Mouse (Mus musculus) olfactory bulb, adult 2 months (tissue): ENCODE data around the gene Sgms2. TPM values are rescaled to one million over a fixed set of nuclear protein-coding genes. Genes with fewer than 3 reads are reported as not detected.
A peak's percentile ranks its signal among the peaks of the same experiment; 100 is the strongest.

Experiments
- H3K27ac ChIP-seq: fragments of 200-500 bp; 2 replicates; pipeline ENCODE4 v1.5.1; 2012; ENCODE audit warnings: low read depth, low read length; ENCODE audit not compliant: insufficient read depth
- H3K4me1 ChIP-seq: fragments of 200-500 bp; 2 replicates; pipeline ENCODE4 v1.6.1; 2012; ENCODE audit warnings: low read length; ENCODE audit not compliant: control insufficient read depth, insufficient read depth
- H3K4me3 ChIP-seq: fragments of 200-500 bp; 2 replicates; pipeline ENCODE4 v1.5.1; 2012; ENCODE audit warnings: mild to moderate bottlenecking, low read depth, low read length, moderate library complexity; ENCODE audit not compliant: insufficient read depth
- CTCF ChIP-seq: fragments of 200-500 bp; IDR thresholded peaks from 2 replicates; pipeline ENCODE4 v1.5.1; 2012; ENCODE audit warnings: low read depth, mild to moderate bottlenecking, low read length, moderate library complexity; ENCODE audit not compliant: insufficient read depth
- POLR2A ChIP-seq: fragments of 200-500 bp; IDR thresholded peaks from 2 replicates; pipeline ENCODE4 v1.6.1; 2012; ENCODE audit warnings: mild to moderate bottlenecking, low read depth, low read length, moderate library complexity; ENCODE audit not compliant: insufficient read depth
- WGBS: fragments of 180-500 bp; shearing (Covaris S2); methylation state at CpG from one replicate; pipeline ENCODE4 v1.1.7; 2018; 5-methylcytosine and 5-hydroxymethylcytosine counted together
- polyA plus RNA-seq: library from polyadenylated mRNA; stranded (reverse); fragments of >200 nt; gene quantifications from 2 replicates; pipeline ENCODE4 v1.2.4, GENCODE M21; 2012; ENCODE audit warnings: low replicate concordance; ENCODE audit not compliant: missing spikeins, insufficient read depth, insufficient read length

Sgms2 gene
- polyA plus RNA-seq, 1 experiment, result not detected

DNA sequence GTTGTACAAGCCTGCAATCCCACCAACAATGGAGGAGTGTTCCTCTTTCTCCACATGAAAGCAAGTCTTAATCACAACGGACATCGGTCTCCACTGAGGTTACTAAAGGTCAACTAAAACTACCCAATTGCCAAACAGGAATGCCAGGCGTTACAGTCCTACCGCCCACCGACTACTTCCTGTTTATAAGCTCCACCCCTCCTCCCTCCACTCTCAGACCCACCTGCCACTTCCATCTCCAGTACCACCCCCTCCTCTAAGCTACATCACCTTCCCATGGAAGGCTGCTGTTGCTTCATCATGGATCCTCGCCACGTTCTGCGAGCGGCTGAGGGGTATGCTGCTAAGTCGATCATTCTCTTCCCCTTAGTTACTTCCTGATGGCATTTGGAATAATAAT is 15.2 kb downstream of the Sgms2 start:
- Histone ChIP-seq H3K27ac (no peak overlapping the region), H3K4me3 (no peak overlapping the region), H3K4me1 (peaks cover 5% of the 10 kb centered on the region)
- WGBS, result 97% methylated on average over 10 of the region's 10 CpGs
- TF ChIP-seq CTCF (no peak), POLR2A (no peak)

DNA sequence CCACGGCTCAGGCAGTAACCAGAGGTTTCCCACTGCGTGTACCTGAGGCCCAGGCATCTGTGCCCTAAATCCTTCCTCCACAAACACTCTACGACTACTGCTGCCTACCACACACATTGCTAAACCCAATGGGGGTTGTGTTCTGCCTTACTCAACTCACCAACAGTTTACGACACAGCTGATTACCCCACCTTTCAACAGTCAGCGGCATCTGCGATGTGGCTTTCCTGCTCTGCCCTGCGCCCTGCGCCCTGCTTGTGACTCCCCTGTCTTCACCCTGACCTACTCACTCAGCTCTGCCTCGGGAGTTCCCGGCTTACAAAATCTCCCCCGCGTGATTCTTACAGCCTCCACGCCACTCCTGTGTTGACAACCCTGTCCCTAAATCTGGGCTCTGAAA is 16.7 kb downstream of the Sgms2 start:
- Histone ChIP-seq H3K4me1 (peaks cover 5% of the 10 kb centered on the region), H3K27ac (peak overlapping the region; percentile 1; the same call in 1 of the 2 replicates), H3K4me3 (no peak overlapping the region)
- TF ChIP-seq POLR2A, result no peak
- no peak for TF ChIP-seq CTCF
- 87% methylated on average over 13 of the region's 13 CpGs for WGBS

DNA sequence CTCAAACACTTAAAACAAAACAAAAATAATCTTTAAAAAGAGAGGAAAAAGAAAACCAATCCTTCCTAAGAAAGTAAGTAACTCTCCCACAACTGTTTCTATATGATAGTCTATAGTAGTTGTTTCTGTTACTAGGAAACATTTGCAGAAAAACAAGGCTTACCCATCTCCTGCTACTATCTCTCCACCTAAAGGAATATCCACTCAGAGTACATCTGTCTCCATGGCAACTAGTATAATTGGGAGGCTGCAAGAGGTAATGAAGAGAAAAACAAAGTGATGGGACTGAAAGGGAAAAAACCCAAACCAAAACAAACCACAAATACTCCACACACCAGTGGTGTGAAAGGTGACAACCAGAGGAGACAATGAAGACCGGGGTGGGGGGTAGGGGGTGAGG is 17.7 kb downstream of the Sgms2 start:
- WGBS, result 27% methylated on average over 1 of the region's 1 CpGs
- peaks cover 5% of the 10 kb centered on the region for H3K4me1 ChIP-seq
- TF ChIP-seq POLR2A, result no peak
- TF ChIP-seq CTCF, result no peak
- H3K27ac ChIP-seq, result no peak overlapping the region
- no peak overlapping the region for H3K4me3 ChIP-seq

DNA sequence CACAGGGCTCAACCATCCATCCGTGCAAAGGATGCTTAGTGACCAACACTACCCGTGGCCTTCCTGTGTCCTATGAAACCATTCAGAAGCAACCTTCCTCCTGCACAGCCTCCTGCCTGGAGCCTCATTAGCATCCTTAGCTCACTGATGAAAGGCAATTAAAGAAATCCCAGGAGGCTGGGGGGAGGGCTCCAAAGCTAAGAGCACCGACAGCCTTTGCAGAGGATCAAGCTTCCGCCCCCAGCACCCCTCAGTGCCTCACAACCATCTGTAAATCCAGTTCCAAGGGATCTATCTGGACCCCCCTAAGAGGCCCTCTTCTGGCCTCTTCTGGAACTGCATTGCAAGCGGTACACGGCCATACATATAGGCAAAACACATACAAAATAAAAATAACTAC is 19.4 kb downstream of the Sgms2 start:
- Histone ChIP-seq H3K27ac (no peak overlapping the region), H3K4me1 (peaks cover 5% of the 10 kb centered on the region), H3K4me3 (no peak overlapping the region)
- no peak for TF ChIP-seq POLR2A
- TF ChIP-seq CTCF, result no peak
- WGBS, result 49% methylated on average over 6 of the region's 6 CpGs

DNA sequence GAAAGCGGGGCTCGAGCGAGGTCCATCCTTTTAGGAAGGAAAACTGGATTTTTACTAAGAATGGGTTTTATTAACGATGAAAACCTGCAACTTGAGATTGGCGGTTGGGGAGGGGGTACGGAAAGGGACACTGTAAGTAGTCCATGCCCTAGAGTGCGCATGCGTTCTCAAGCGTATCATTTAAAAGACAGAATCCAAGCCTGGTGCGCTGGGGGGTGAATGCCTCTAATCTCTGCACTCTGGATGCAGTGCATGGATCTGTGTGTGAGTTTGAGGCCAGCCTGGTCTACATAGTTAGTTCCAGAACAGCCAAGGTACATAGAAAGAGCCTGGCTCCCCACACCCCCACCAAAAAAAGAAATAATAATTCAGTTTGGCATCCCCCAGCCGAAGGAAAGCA is 19.8 kb downstream of the Sgms2 start:
- WGBS, result 66% methylated on average over 11 of the region's 11 CpGs
- peaks cover 5% of the 10 kb centered on the region for H3K4me1 ChIP-seq
- no peak overlapping the region for H3K27ac ChIP-seq
- H3K4me3 ChIP-seq, result no peak overlapping the region
- no peak for TF ChIP-seq CTCF
- no peak for TF ChIP-seq POLR2A

DNA sequence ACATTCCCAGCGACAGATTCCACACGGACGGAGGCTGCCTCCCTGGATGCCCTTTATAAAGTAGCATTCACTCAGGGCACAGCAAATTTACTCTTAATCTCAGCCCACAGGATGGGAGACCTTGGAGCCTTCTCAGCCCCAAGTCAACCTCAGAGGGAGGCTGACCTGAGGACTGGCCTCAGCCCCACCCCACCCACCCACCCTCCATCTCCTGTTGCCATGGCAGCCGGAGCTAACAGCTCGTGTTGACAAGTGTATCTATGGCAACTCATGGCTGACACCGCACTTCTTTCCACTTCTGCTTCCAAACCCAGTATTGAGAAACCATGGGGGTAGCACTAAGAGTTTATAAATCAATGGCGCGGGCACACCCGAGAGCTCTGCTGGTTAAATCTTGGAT is 20.4 kb downstream of the Sgms2 start:
- WGBS, result 46% methylated on average over 9 of the region's 9 CpGs
- peaks cover 5% of the 10 kb centered on the region for H3K4me1 ChIP-seq
- no peak overlapping the region for H3K27ac ChIP-seq
- no peak overlapping the region for H3K4me3 ChIP-seq
- TF ChIP-seq POLR2A (no peak), CTCF (no peak)

DNA sequence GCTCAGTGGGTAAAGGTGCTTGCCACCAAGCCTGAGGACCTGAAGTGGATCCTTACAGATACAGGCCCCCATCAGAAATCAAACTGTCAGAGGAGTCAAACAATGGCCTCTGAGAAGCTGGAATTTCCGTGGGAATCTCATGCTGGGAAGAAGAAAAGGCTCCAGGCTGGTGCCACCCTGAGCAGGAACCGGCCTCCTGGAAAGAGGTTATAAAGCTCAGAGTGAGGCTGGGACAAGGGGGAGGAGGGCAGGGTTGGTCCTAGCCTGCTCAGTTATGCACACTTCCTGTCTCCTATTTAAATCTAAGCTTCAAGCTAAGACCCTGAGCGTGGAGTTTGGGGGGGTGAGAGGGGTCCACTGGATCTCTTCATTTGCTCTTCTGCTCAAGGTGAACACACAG is 21.6 kb downstream of the Sgms2 start:
- Histone ChIP-seq H3K27ac (no peak overlapping the region), H3K4me3 (no peak overlapping the region), H3K4me1 (peaks cover 4% of the 10 kb centered on the region)
- no peak for TF ChIP-seq POLR2A
- TF ChIP-seq CTCF, result no peak
- WGBS, result 68% methylated on average over 3 of the region's 3 CpGs

DNA sequence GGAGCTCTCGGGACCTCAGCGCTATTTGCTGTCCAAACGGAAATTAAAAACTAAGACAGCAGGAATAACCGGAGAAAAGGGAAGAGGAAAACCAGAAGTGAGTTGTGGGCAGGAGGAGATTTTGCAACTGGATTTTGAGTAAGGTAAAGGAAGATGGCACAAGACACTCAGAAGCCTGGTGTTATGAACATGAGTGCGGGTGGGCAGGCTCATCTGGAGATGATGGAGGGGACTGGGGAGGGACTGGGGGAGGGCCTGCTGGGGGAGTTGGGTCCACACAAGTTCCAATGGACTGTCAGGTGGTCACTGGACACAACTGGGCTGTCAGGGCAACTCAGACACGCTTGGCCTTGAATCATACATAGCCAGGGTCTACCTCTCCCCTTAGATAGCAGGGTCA is 24.8 kb downstream of the Sgms2 start:
- no peak overlapping the region for H3K27ac ChIP-seq
- H3K4me3 ChIP-seq, result no peak overlapping the region
- TF ChIP-seq CTCF (no peak), POLR2A (no peak)
- H3K4me1 ChIP-seq, result no peaks in the 10 kb centered on the region; the same call in 1 of the 2 replicates
- 97% methylated on average over 6 of the region's 6 CpGs for WGBS

DNA sequence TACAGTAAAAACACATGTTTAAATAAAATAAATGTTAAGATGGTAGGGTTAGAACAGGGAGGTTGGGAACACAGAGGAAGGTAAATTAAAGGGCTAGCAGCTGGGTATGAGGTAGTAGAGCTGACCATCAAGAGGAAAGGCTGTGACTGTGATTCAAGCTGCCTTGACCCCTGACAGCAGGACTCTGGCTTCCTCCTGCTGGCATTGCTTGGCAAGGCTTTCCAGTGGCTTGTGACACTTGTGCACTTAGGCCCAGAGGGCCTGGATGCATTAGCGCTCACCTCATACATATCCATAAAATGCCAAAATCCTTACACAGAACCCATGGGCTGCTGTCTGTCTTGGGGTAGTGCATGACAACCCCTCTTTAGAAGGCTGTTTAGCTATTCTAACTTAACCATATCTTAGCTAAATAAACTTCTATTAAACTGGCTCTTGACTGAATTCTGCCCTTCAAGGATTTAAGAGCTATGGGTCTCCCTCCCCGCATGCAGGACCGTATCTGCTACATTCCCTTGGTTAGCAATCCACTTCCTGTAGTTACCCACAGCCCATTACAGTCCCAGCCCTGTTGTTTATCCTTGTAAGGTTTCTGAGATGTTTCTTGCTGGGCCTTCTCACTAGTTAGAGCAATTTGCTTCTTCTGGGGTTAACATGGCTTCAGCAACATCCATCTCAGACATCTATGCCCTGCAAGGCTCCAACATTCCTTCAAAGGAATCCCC is 25.5 kb downstream of the Sgms2 start:
- TF ChIP-seq POLR2A (no peak), CTCF (no peak)
- Histone ChIP-seq H3K27ac (no peak overlapping the region), H3K4me3 (no peak overlapping the region), H3K4me1 (no peaks in the 10 kb centered on the region)
- 81% methylated on average over 3 of the region's 3 CpGs for WGBS

DNA sequence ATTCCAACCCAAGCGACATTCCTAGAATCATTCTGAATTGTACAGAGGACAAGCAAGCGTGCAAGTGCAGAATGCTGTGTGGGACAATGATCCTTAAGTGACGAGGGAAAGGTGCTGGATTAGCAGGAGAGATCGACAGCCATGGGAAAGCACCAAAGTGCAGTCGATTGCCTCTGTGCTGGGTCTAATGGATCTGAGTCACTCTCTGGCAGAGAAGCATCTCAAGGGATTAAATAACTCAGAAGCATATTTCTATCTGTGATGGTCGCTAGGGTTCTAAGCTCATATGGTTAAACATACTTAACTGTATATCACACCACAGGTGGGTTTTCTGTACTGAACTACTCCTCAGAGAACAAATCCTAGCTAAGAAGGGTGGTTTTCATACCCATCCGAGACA is 118.2 kb downstream of the Sgms2 start:
- TF ChIP-seq CTCF (no peak), POLR2A (no peak)
- Histone ChIP-seq H3K4me3 (no peak overlapping the region), H3K4me1 (no peaks in the 10 kb centered on the region), H3K27ac (no peak overlapping the region)
- WGBS, result 84% methylated on average over 7 of the region's 7 CpGs
